Mouse (Mus musculus): Measurements from ENCODE around the gene Rtp4.

Gene Rtp4

GRCm38 (mm10) chr16:23513401-23513800 lies 6.7 kb upstream of the Rtp4 start:
- no peak for DNase-seq (ENCODE audit: low spot score in 2 of 2)

GRCm38 (mm10) chr16:23515766-23516165 lies 4.3 kb upstream of the Rtp4 start:
- DNase-seq (ENCODE audit: low spot score in 2 of 2): peak in 1 of 2 experiments; percentile 26

GRCm38 (mm10) chr16:23516606-23517005 lies 3.5 kb upstream of the Rtp4 start:
- no peak for DNase-seq (ENCODE audit: low spot score in 2 of 2)

GRCm38 (mm10) chr16:23517230-23517629 lies 2.9 kb upstream of the Rtp4 start:
- DNase-seq (ENCODE audit: low spot score in 2 of 2): no peak

- no peak for DNase-seq (ENCODE audit: low spot score in 2 of 2)
Observed at GRCm38 (mm10) chr16:23517754-23518566, 2.1 kb upstream of the Rtp4 start.

GRCm38 (mm10) chr16:23518567-23519369 lies 1.3 kb upstream of the Rtp4 start:
- no peak for DNase-seq (ENCODE audit: low spot score in 2 of 2)

GRCm38 (mm10) chr16:23519771-23520170 lies 320 bp upstream of the Rtp4 start:
- no peak for DNase-seq (ENCODE audit: low spot score in 2 of 2)

GRCm38 (mm10) chr16:23521092-23521491 lies 1.0 kb downstream of the Rtp4 start:
- no peak for DNase-seq (ENCODE audit: low spot score in 2 of 2)

- DNase-seq (ENCODE audit: low spot score in 2 of 2): no peak
Observed at GRCm38 (mm10) chr16:23522081-23522480, 2.0 kb downstream of the Rtp4 start.

- no peak for DNase-seq (ENCODE audit: low spot score in 2 of 2)
Observed at GRCm38 (mm10) chr16:23529186-23529585, 9.1 kb downstream of the Rtp4 start.

- no peak for DNase-seq (ENCODE audit: low spot score in 2 of 2)
Observed at GRCm38 (mm10) chr16:23533707-23534106, 13.6 kb downstream of the Rtp4 start.

- DNase-seq (ENCODE audit: low spot score in 2 of 2): no peak
Observed at GRCm38 (mm10) chr16:23541046-23541445, 21.0 kb downstream of the Rtp4 start.

- no peak for DNase-seq (ENCODE audit: low spot score in 2 of 2)
Observed at GRCm38 (mm10) chr16:23542866-23543265, 22.8 kb downstream of the Rtp4 start.

GRCm38 (mm10) chr16:23544361-23544760 lies 24.3 kb downstream of the Rtp4 start:
- no peak for DNase-seq (ENCODE audit: low spot score in 2 of 2)

GRCm38 (mm10) chr16:23547783-23548182 lies 27.7 kb downstream of the Rtp4 start:
- no peak for DNase-seq (ENCODE audit: low spot score in 2 of 2)

- peak; percentile 17 to 66 for DNase-seq (ENCODE audit: low spot score in 2 of 2)
Observed at GRCm38 (mm10) chr16:23550346-23550980, 30.4 kb downstream of the Rtp4 start.

GRCm38 (mm10) chr16:23550981-23551582 lies 31.0 kb downstream of the Rtp4 start:
- no peak for DNase-seq (ENCODE audit: low spot score in 2 of 2)

- no peak for DNase-seq (ENCODE audit: low spot score in 2 of 2)
Observed at GRCm38 (mm10) chr16:23554673-23555072, 34.6 kb downstream of the Rtp4 start.

- DNase-seq (ENCODE audit: low spot score in 2 of 2): no peak
Observed at GRCm38 (mm10) chr16:23557195-23557594, 37.1 kb downstream of the Rtp4 start.

GRCm38 (mm10) chr16:23557669-23558068 lies 37.6 kb downstream of the Rtp4 start:
- DNase-seq (ENCODE audit: low spot score in 2 of 2): no peak

GRCm38 (mm10) chr16:23568369-23568958 lies 48.4 kb downstream of the Rtp4 start:
- no peak for DNase-seq (ENCODE audit: low spot score in 2 of 2)

- DNase-seq (ENCODE audit: low spot score in 2 of 2): no peak
Observed at GRCm38 (mm10) chr16:23574561-23574960, 54.5 kb downstream of the Rtp4 start.
